Mouse (Mus musculus) testis, adult 2 months (tissue): ENCODE measurements around the gene Entpd7.

Experiments used
- CTCF ChIP-seq: fragments of 200-500 bp; IDR thresholded peaks from 2 replicates; pipeline ENCODE4 v1.5.1; 2012; ENCODE audit warnings: low read depth, mild to moderate bottlenecking, inconsistent platforms, low read length, moderate library complexity; ENCODE audit not compliant: control insufficient read depth, insufficient read depth, insufficient replicate concordance
- POLR2A ChIP-seq: fragments of 200-500 bp; IDR thresholded peaks from 2 replicates; pipeline ENCODE4 v1.6.1; 2012; ENCODE audit warnings: low read depth, mild to moderate bottlenecking, inconsistent platforms, low read length, moderate library complexity; ENCODE audit not compliant: control insufficient read depth

- TF ChIP-seq POLR2A, result no peak
- no peak for TF ChIP-seq CTCF
These were observed 30.6 kb downstream of the Entpd7 start for GRCm38 (mm10) chr19:43720061-43720460.
